In genomic region chr12:16618512-16619274, GRCm38 (mm10) we compare ENCODE assay signal across 8 mouse cellular contexts. TPM values are rescaled to one million over a fixed set of nuclear protein-coding genes. Genes with fewer than 3 reads are reported as not detected.
DNase-seq lines count a peak whose midpoint lies in the region; ATAC-seq and TF ChIP-seq lines count a peak whose summit lies in the region.

No protein-coding gene starts in this region.

- 0 out of 2 replicates have a peak, but pooled peaks cover 4% of the 10 kb centered on the region for H3K4me1 ChIP-seq in forebrain, embryonic 11.5 days (replicated peaks; ENCODE audit: control insufficient read depth, insufficient read depth, low read length)
- peaks cover 17 to 21% of the 10 kb centered on the region in 2 experiments for H3K4me1 ChIP-seq in heart, embryonic 14.5 days (ENCODE audit: control insufficient read depth in 2 of 2, insufficient read depth in 2 of 2, low read length in 2 of 2)
- H3K4me1 ChIP-seq in limb, embryonic 14.5 days (ENCODE audit: control insufficient read depth, insufficient read depth, low read length), result peaks cover 3% of the 10 kb centered on the region; the same call in 1 of the 2 replicates
- no peaks in the 10 kb centered on the region for H3K4me1 ChIP-seq in midbrain, postnatal 0 days (ENCODE audit: insufficient read depth, low read length)

- DNase-seq in brain, embryonic 18.5 days (ENCODE audit: low read depth, low spot score), result peak; percentile 60
- peak; percentile 64 for DNase-seq in forebrain, embryonic 11.5 days (ENCODE audit: low spot score)
- peak; percentile 92 for DNase-seq in kidney, postnatal 10 days
- peak; percentile 83 for DNase-seq in limb, embryonic 14.5 days (ENCODE audit: low spot score)
- peak; percentile 88 for DNase-seq in midbrain, postnatal 0 days (ENCODE audit: low spot score)
- peak; percentile 35 to 38 for DNase-seq in urinary bladder, adult 18-20 months (ENCODE audit: low spot score in 2 of 2)
- DNase-seq in thymus, postnatal 0 days (ENCODE audit: low spot score), result no peak

- 37% methylated on average over 12 of the region's 12 CpGs for WGBS in forebrain, embryonic 11.5 days
- 10% methylated on average over 12 of the region's 12 CpGs for WGBS in heart, embryonic 14.5 days
- WGBS in limb, embryonic 14.5 days, result 17% methylated on average over 11 of the region's 12 CpGs
- 14% methylated on average over 12 of the region's 12 CpGs for WGBS in midbrain, postnatal 0 days

- no peaks in the 10 kb centered on the region for H3K36me3 ChIP-seq in forebrain, embryonic 11.5 days (ENCODE audit: control insufficient read depth, insufficient read depth, low read length)
- no peaks in the 10 kb centered on the region for H3K36me3 ChIP-seq in heart, embryonic 14.5 days (ENCODE audit: control insufficient read depth, insufficient read depth, low read length)
- no peaks in the 10 kb centered on the region for H3K36me3 ChIP-seq in limb, embryonic 14.5 days (ENCODE audit: control insufficient read depth, insufficient read depth, low read length)
- no peaks in the 10 kb centered on the region for H3K36me3 ChIP-seq in midbrain, postnatal 0 days (ENCODE audit: insufficient read depth, low read length)

- no peak for TF ChIP-seq POLR2A in limb, embryonic 14.5 days (IDR thresholded peaks at IDR 0.05; ENCODE audit: borderline replicate concordance, extremely low read depth, insufficient read depth, insufficient read length)

- H3K27ac ChIP-seq in forebrain, embryonic 11.5 days (ENCODE audit: low read depth, low read length), result no peak overlapping the region
- peak overlapping the region; percentile 51 to 52; a peak in 3 of 4 replicates for H3K27ac ChIP-seq in heart, embryonic 14.5 days (replicated peaks in 1 of 2; ENCODE audit: control insufficient read depth in 1 of 2, insufficient read depth in 1 of 2, low read depth in 2 of 2, low read length in 2 of 2)
- H3K27ac ChIP-seq in limb, embryonic 14.5 days (replicated peaks; ENCODE audit: low read depth, low read length), result no peak overlapping the region
- peak overlapping the region; percentile 18; the same call in 1 of the 2 replicates for H3K27ac ChIP-seq in midbrain, postnatal 0 days (ENCODE audit: low read depth, low read length)

- ATAC-seq in forebrain, embryonic 11.5 days (replicated peaks; ENCODE audit: low FRiP score), result peak; percentile 74; the same call in 1 of the 2 replicates
- peak; percentile 86 for ATAC-seq in heart, embryonic 14.5 days (ENCODE audit: insufficient number of reproducible peaks, insufficient read depth, low FRiP score, low read depth)
- ATAC-seq in limb, embryonic 14.5 days (ENCODE audit: low FRiP score, low read depth), result peak; percentile 90
- peak; percentile 67 for ATAC-seq in midbrain, postnatal 0 days (ENCODE audit: low FRiP score)

- H3K4me2 ChIP-seq in forebrain, embryonic 11.5 days (ENCODE audit: low read depth, low read length, severe bottlenecking), result no peak overlapping the region
- H3K4me2 ChIP-seq in heart, embryonic 14.5 days (ENCODE audit: low read length), result peak overlapping the region; percentile 36
- no peak overlapping the region for H3K4me2 ChIP-seq in limb, embryonic 14.5 days (replicated peaks; ENCODE audit: low read depth, low read length, severe bottlenecking)
- H3K4me2 ChIP-seq in midbrain, postnatal 0 days (ENCODE audit: low read depth, low read length, poor library complexity, severe bottlenecking), result no peak overlapping the region

- no peak overlapping the region for H3K9ac ChIP-seq in forebrain, embryonic 11.5 days (ENCODE audit: low read length)
- H3K9ac ChIP-seq in heart, embryonic 14.5 days (ENCODE audit: low read length), result no peak overlapping the region
- no peak overlapping the region for H3K9ac ChIP-seq in limb, embryonic 14.5 days (ENCODE audit: low read depth, low read length, severe bottlenecking)
- H3K9ac ChIP-seq in midbrain, postnatal 0 days (replicated peaks; ENCODE audit: low read length, poor library complexity, severe bottlenecking), result no peak overlapping the region

- TF ChIP-seq CTCF in midbrain, postnatal 0 days (IDR thresholded peaks at IDR 0.05), result no peak

- no peak overlapping the region for H3K4me3 ChIP-seq in forebrain, embryonic 11.5 days (ENCODE audit: low read depth, low read length)
- no peak overlapping the region for H3K4me3 ChIP-seq in heart, embryonic 14.5 days (ENCODE audit: control insufficient read depth in 1 of 2, insufficient read depth in 1 of 2, low read depth in 1 of 2, low read length in 2 of 2)
- H3K4me3 ChIP-seq in limb, embryonic 14.5 days (replicated peaks; ENCODE audit: low read length), result no peak overlapping the region
- no peak overlapping the region for H3K4me3 ChIP-seq in midbrain, postnatal 0 days (ENCODE audit: low read depth, low read length)

- H3K9me3 ChIP-seq in forebrain, embryonic 11.5 days (ENCODE audit: control insufficient read depth, low read length), result no peaks in the 10 kb centered on the region
- no peaks in the 10 kb centered on the region for H3K9me3 ChIP-seq in heart, embryonic 14.5 days (ENCODE audit: control insufficient read depth, low read length)
- H3K9me3 ChIP-seq in limb, embryonic 14.5 days (ENCODE audit: control insufficient read depth, low read length), result no peaks in the 10 kb centered on the region
- H3K9me3 ChIP-seq in midbrain, postnatal 0 days (ENCODE audit: low read length), result no peaks in the 10 kb centered on the region

- H3K27me3 ChIP-seq in forebrain, embryonic 11.5 days (ENCODE audit: control insufficient read depth, insufficient read depth, low read length), result no peaks in the 10 kb centered on the region
- no peaks in the 10 kb centered on the region for H3K27me3 ChIP-seq in heart, embryonic 14.5 days (ENCODE audit: control insufficient read depth, insufficient read depth, low read length)
- H3K27me3 ChIP-seq in limb, embryonic 14.5 days (ENCODE audit: control insufficient read depth, insufficient read depth, low read length), result no peaks in the 10 kb centered on the region
- H3K27me3 ChIP-seq in midbrain, postnatal 0 days (ENCODE audit: insufficient read depth, low read length), result no peaks in the 10 kb centered on the region

RNA-seq across cellular contexts. Expression of gene Lpin1, which starts 7.9 kb away (rescaled TPM):
- 6.6 and 7.3 TPM in 2 replicates for polyA plus RNA-seq in forebrain, embryonic 11.5 days (2014; fragmentation: Nextera tagmentation; extraction: Ambion mirVana)
- polyA plus RNA-seq in heart, embryonic 14.5 days (2014; fragmentation: Nextera tagmentation; extraction: Ambion mirVana), result 7.4 and 7.9 TPM in 2 replicates
- 6.5 and 6.9 TPM in 2 replicates for polyA plus RNA-seq in limb, embryonic 14.5 days (2012; rRNA removed)
- 6.4 and 7.3 TPM in 2 replicates for polyA plus RNA-seq in limb, embryonic 14.5 days (2014; fragmentation: Nextera tagmentation; extraction: Ambion mirVana)
- 20.5 and 21.6 TPM in 2 replicates for total RNA-seq in midbrain, postnatal 0 days (2014; rRNA removed)
- polyA plus RNA-seq in midbrain, postnatal 0 days (2015; fragmentation: Nextera tagmentation; extraction: Ambion mirVana), result 11.6 and 12.1 TPM in 2 replicates
- polyA plus RNA-seq in thymus, postnatal 0 days (2015; fragmentation: Nextera tagmentation; extraction: Ambion mirVana), result 6.4 and 6.5 TPM in 2 replicates

RNA-seq across cellular contexts. Expression of gene Ntsr2, which starts 34.5 kb away (rescaled TPM):
- polyA plus RNA-seq in forebrain, embryonic 11.5 days (2014; fragmentation: Nextera tagmentation; extraction: Ambion mirVana), result not detected in 2 replicates
- 0.11 and 0.19 TPM in 2 replicates for polyA plus RNA-seq in heart, embryonic 14.5 days (2014; fragmentation: Nextera tagmentation; extraction: Ambion mirVana)
- polyA plus RNA-seq in limb, embryonic 14.5 days (2012; rRNA removed), result not detected in 2 replicates
- not detected in 2 replicates for polyA plus RNA-seq in limb, embryonic 14.5 days (2014; fragmentation: Nextera tagmentation; extraction: Ambion mirVana)
- 12.4 and 17.7 TPM in 2 replicates for total RNA-seq in midbrain, postnatal 0 days (2014; rRNA removed)
- polyA plus RNA-seq in midbrain, postnatal 0 days (2015; fragmentation: Nextera tagmentation; extraction: Ambion mirVana), result 11.1 and 15.1 TPM in 2 replicates
- polyA plus RNA-seq in thymus, postnatal 0 days (2015; fragmentation: Nextera tagmentation; extraction: Ambion mirVana), result not detected in 2 replicates

Comparison
In these comparisons a context has a peak if more than half of its experiments do, and no peak if none do; other contexts are left out.
1. H3K27ac ChIP-seq: peak in heart, embryonic 14.5 days (2 of 2) and midbrain, postnatal 0 days (single experiment); none in forebrain, embryonic 11.5 days (single experiment) and limb, embryonic 14.5 days (single experiment).
2. RNA of gene Ntsr2, which starts 34.5 kb away (polyA plus RNA-seq): 11.1 to 15.1 TPM in midbrain, postnatal 0 days; 0.11 to 0.19 TPM in heart, embryonic 14.5 days, not detected in forebrain, embryonic 11.5 days, not detected in thymus, postnatal 0 days and not detected in limb, embryonic 14.5 days; every median in the first group is over 10 times any median in the second.
3. Peak in every context shown above with its lines, with median percentiles within 50 percentile points of each other: ATAC-seq.